Mouse (Mus musculus): ENCODE measurements at regions not wholly inside any gene's neighbourhood (a gene's known extent, or its start where the extent isn't known, plus 50 kb on each side); places are given as distances from the start of the nearest gene placed in this dataset.
"Not testable (repeated sequence)": the region's sequence is repeated elsewhere in the genome, so short reads cannot be mapped to it uniquely, and the experiment has no call there.

- no peak for DNase-seq (ENCODE audit: low spot score)
Observed at GRCm38 (mm10) chr8:39426770-39427169, 1248.1 kb upstream of the Adam24 start.

GRCm38 (mm10) chr8:39427402-39427801 is 1247.5 kb upstream of the Adam24 start:
- peak; percentile 24 for DNase-seq (ENCODE audit: low spot score)

GRCm38 (mm10) chr8:39440550-39441333 is 1234.1 kb upstream of the Adam24 start:
- no peak for DNase-seq (ENCODE audit: low spot score)

- DNase-seq (ENCODE audit: low spot score) = not testable (repeated sequence)
Observed at GRCm38 (mm10) chr8:39491139-39491538, 1183.7 kb upstream of the Adam24 start.

GRCm38 (mm10) chr8:39500419-39500818 is 1174.5 kb upstream of the Adam24 start:
- DNase-seq (ENCODE audit: low spot score) = no peak

GRCm38 (mm10) chr8:39504261-39504660 is 1170.6 kb upstream of the Adam24 start:
- DNase-seq (ENCODE audit: low spot score) = no peak

- DNase-seq (ENCODE audit: low spot score) = no peak
Observed at GRCm38 (mm10) chr8:39512967-39513366, 1161.9 kb upstream of the Adam24 start.

Data from layer of hippocampus, adult 11-12 months (tissue).